Mouse (Mus musculus) heart, postnatal 0 days (tissue): ENCODE measurements around the gene Sytl2. TPM values are rescaled to one million over a fixed set of nuclear protein-coding genes. Genes with fewer than 3 reads are reported as not detected.

Experiments
- ATAC-seq: fragments of 200-750 bp; cut with Nextera tagmentation; 2 replicates; pipeline ENCODE4 v1.8.0; 2017; ENCODE audit warnings: low read depth, moderate number of reproducible peaks, moderate library complexity; ENCODE audit not compliant: insufficient read depth
- DNase-seq: peaks from one replicate; pipeline ENCODE4 v3.0.0-alpha.2; 2016; ENCODE audit warnings: low spot score
- H3K27ac ChIP-seq: fragments of 300-500 bp; sonication (generic); 2 replicates; pipeline ENCODE4 v1.5.1; 2014; ENCODE audit warnings: low read depth, mild to moderate bottlenecking
- H3K27me3 ChIP-seq: fragments of 300-500 bp; sonication (generic); 2 replicates; pipeline ENCODE4 v1.6.1; 2014; ENCODE audit warnings: low read length, mixed read lengths; ENCODE audit not compliant: control insufficient read depth, insufficient read depth
- H3K36me3 ChIP-seq: fragments of 300-500 bp; sonication (generic); replicated peaks from 2 replicates; pipeline ENCODE4 v1.6.1; 2014; ENCODE audit warnings: low read length, mixed read lengths; ENCODE audit not compliant: control insufficient read depth, insufficient read depth
- H3K4me1 ChIP-seq: fragments of 300-500 bp; sonication (generic); 2 replicates; pipeline ENCODE4 v1.6.1; 2014; ENCODE audit warnings: antibody characterized with exemption; ENCODE audit not compliant: control insufficient read depth, insufficient read depth
- H3K4me2 ChIP-seq: fragments of 300-500 bp; sonication (generic); 2 replicates; pipeline ENCODE4 v1.6.1; 2014; ENCODE audit warnings: low read depth, mild to moderate bottlenecking, low read length, moderate library complexity
- H3K4me3 ChIP-seq: fragments of 300-500 bp; sonication (generic); 2 replicates; pipeline ENCODE4 v1.5.1; 2014; ENCODE audit warnings: low read depth, low read length
- H3K9ac ChIP-seq: fragments of 300-500 bp; sonication (generic); replicated peaks from 2 replicates; pipeline ENCODE4 v1.6.1; 2014; ENCODE audit warnings: low read depth, low read length, mixed read lengths
- H3K9me3 ChIP-seq: fragments of 300-500 bp; sonication (generic); replicated peaks from 2 replicates; pipeline ENCODE4 v1.6.1; 2016; ENCODE audit warnings: low read length; ENCODE audit not compliant: control insufficient read depth
- CTCF ChIP-seq: IDR thresholded peaks from 2 replicates; pipeline ENCODE4 v1.5.1; 2016; ENCODE audit warnings: antibody characterized with exemption, control low read depth, low read depth
- EP300 ChIP-seq: IDR thresholded peaks from 2 replicates; pipeline ENCODE4 v1.6.1; 2016; ENCODE audit warnings: antibody characterized with exemption, low read depth
- WGBS: fragments of 180-500 bp; shearing (Covaris S2); extraction: QIAGEN DNeasy Blood & Tissue Kit; methylation state at CpG from one replicate; pipeline ENCODE4 v1.1.7; 2014; 5-methylcytosine and 5-hydroxymethylcytosine counted together
- polyA plus RNA-seq: library from polyadenylated mRNA; unstranded; fragments of >200 nt; fragmentation: Nextera tagmentation; extraction: Ambion mirVana; gene quantifications from 2 replicates; pipeline ENCODE4 v1.2.1, GENCODE M21; 2015
- total RNA-seq: library from RNA; depleted of rRNA; stranded (reverse); fragments of >200 nt; gene quantifications from 2 replicates; pipeline ENCODE4 v1.2.3, GENCODE M21; 2014; ENCODE audit warnings: low replicate concordance

Gene Sytl2
- total and polyA plus RNA-seq, 2 experiments from 2014 or later = 7.0 to 8.7 TPM

GRCm38 (mm10) chr7:90330200-90330599 is 28.1 kb downstream of the Sytl2 start:
- no peak for TF ChIP-seq EP300
- TF ChIP-seq CTCF = no peak
- Histone ChIP-seq H3K9ac (no peak overlapping the region), H3K27me3 (no peaks in the 10 kb centered on the region), H3K4me1 (peaks cover 7% of the 10 kb centered on the region; the same call in 1 of the 2 replicates), H3K4me2 (no peak overlapping the region), H3K36me3 (no peaks in the 10 kb centered on the region), H3K9me3 (no peaks in the 10 kb centered on the region), H3K27ac (no peak overlapping the region), H3K4me3 (no peak overlapping the region)
- WGBS = 76% methylated on average over 1 of the region's 1 CpGs
- no peak for DNase-seq
- no peak for ATAC-seq

GRCm38 (mm10) chr7:90332483-90333065 is 30.5 kb downstream of the Sytl2 start:
- TF ChIP-seq CTCF (no peak), EP300 (no peak)
- peaks cover 7% of the 10 kb centered on the region; the same call in 1 of the 2 replicates for H3K4me1 ChIP-seq
- no peak overlapping the region for H3K4me3 ChIP-seq
- H3K9me3 ChIP-seq = no peaks in the 10 kb centered on the region
- 24% methylated on average over 3 of the region's 3 CpGs for WGBS
- peak overlapping the region; percentile 46 for H3K27ac ChIP-seq
- no peaks in the 10 kb centered on the region for H3K27me3 ChIP-seq
- H3K9ac ChIP-seq = no peak overlapping the region
- H3K4me2 ChIP-seq = no peak overlapping the region
- DNase-seq (peak; percentile 41), ATAC-seq (peak; percentile 82)
- no peaks in the 10 kb centered on the region for H3K36me3 ChIP-seq

GRCm38 (mm10) chr7:90334362-90334761 is 32.3 kb downstream of the Sytl2 start:
- no peaks in the 10 kb centered on the region for H3K36me3 ChIP-seq
- DNase-seq (no peak), ATAC-seq (no peak)
- no peak overlapping the region for H3K4me3 ChIP-seq
- WGBS = 85% methylated on average over 6 of the region's 6 CpGs
- no peak overlapping the region for H3K9ac ChIP-seq
- TF ChIP-seq CTCF = no peak
- no peak for TF ChIP-seq EP300
- H3K9me3 ChIP-seq = no peaks in the 10 kb centered on the region
- H3K4me1 ChIP-seq = peaks cover 7% of the 10 kb centered on the region; the same call in 1 of the 2 replicates
- H3K4me2 ChIP-seq = no peak overlapping the region
- H3K27ac ChIP-seq = no peak overlapping the region
- H3K27me3 ChIP-seq = no peaks in the 10 kb centered on the region

- ATAC-seq = no peak
- no peaks in the 10 kb centered on the region for H3K9me3 ChIP-seq
- H3K9ac ChIP-seq = no peak overlapping the region
- H3K27ac ChIP-seq = no peak overlapping the region
- 85% methylated on average over 3 of the region's 3 CpGs for WGBS
- no peak overlapping the region for H3K4me3 ChIP-seq
- H3K36me3 ChIP-seq = no peaks in the 10 kb centered on the region
- H3K4me2 ChIP-seq = no peak overlapping the region
- peaks cover 7% of the 10 kb centered on the region; the same call in 1 of the 2 replicates for H3K4me1 ChIP-seq
- no peaks in the 10 kb centered on the region for H3K27me3 ChIP-seq
- no peak for TF ChIP-seq EP300
- no peak for TF ChIP-seq CTCF
- DNase-seq = no peak
Measured at GRCm38 (mm10) chr7:90334831-90335230, 32.8 kb downstream of the Sytl2 start.

GRCm38 (mm10) chr7:90335755-90336194 is 33.7 kb downstream of the Sytl2 start:
- no peak for TF ChIP-seq EP300
- TF ChIP-seq CTCF = no peak
- 45% methylated on average over 3 of the region's 3 CpGs for WGBS
- ATAC-seq = no peak

More at GRCm38 (mm10) chr7:90335755-90336194, 33.7 kb downstream of the Sytl2 start:
- no peak overlapping the region for H3K4me2 ChIP-seq
- no peak overlapping the region for H3K27ac ChIP-seq
- H3K4me3 ChIP-seq = no peak overlapping the region
- peaks cover 7% of the 10 kb centered on the region; the same call in 1 of the 2 replicates for H3K4me1 ChIP-seq
- H3K27me3 ChIP-seq = no peaks in the 10 kb centered on the region
- H3K9me3 ChIP-seq = no peaks in the 10 kb centered on the region
- H3K36me3 ChIP-seq = no peaks in the 10 kb centered on the region
- H3K9ac ChIP-seq = no peak overlapping the region
- no peak for DNase-seq
